Mouse (Mus musculus): ENCODE results near the gene Ncapg. TPM values are rescaled to one million over a fixed set of nuclear protein-coding genes. Genes with fewer than 3 reads are reported as not detected.

Gene Ncapg
- 0.49 TPM for polyA plus RNA-seq (2017; shearing (Covaris generic))

DNA sequence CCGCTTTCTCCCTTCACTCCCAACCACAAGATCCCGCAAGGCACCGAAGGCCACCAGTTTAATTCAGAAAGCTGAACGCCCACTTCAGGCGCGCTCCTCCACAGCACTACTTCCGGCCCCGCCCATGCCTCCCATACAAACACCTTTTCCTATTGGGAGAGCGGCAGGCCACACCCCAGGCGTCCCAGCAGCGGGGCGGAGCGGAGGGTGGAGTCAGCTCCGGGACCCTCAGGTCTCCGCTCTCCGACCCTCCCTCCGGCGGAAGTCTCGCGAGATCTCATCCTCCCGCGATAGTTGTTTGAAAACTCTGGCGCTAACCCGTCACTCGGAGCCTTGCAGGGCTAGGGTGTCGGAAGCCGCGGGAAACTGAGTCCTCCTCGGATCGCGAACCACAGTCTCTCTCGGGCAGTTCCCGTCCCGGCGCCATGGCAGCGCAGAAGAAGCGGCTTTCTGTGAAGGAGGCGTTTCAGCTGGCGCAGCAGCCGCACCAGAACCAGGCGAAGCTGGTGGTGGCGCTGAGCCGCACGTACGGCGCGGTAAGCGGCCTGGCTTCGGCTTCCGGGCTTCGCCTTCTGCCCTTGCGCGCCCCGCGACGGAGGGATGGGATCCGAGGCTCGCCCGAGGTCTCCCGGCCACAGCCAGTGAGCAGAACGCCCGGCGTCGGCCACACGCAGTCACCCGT is at the start of gene Ncapg:
TSS of gene Ncapg (plus strand) at position 322 of the 682 bp plus-strand sequence.

GRCm38 (mm10) chr5:45638806-45639714 is 30.7 kb upstream of the Ncapg start, which contains the start of gene Fam184b:
Gene Fam184b, minus strand, starts transcription at chr5:45639614.

Other genes with a start within 250 kb of the Ncapg start
- gene Qdpr, start 219.7 kb upstream of the Ncapg start, polyA plus RNA-seq (2017; shearing (Covaris generic)) = 62.7 TPM
- gene Clrn2, start 216.2 kb upstream of the Ncapg start, polyA plus RNA-seq (2017; shearing (Covaris generic)) = not detected
- gene Lap3, start 176.5 kb upstream of the Ncapg start, polyA plus RNA-seq (2017; shearing (Covaris generic)) = 22.2 TPM
- 218 TPM for gene Med28, start 149.7 kb upstream of the Ncapg start, polyA plus RNA-seq (2017; shearing (Covaris generic))
- gene Fam184b, start 30.3 kb upstream of the Ncapg start, polyA plus RNA-seq (2017; shearing (Covaris generic)) = not detected
- 21.4 TPM for gene Lcorl, start 187.7 kb downstream of the Ncapg start, polyA plus RNA-seq (2017; shearing (Covaris generic))

All from effector memory CD4-positive, alpha-beta T cell, adult 7 months (primary cell).